Mouse (Mus musculus) ES-E14 (cell line): Measurements from ENCODE around the gene Adap2.

Source experiments
- HCFC1 ChIP-seq: IDR thresholded peaks from 2 replicates; pipeline ENCODE4 v1.6.1; 2012; ENCODE audit warnings: low read length, inconsistent platforms, borderline replicate concordance; ENCODE audit not compliant: insufficient read depth
- ZC3H11A ChIP-seq: IDR thresholded peaks from 2 replicates; pipeline ENCODE4 v1.6.1; 2012; ENCODE audit warnings: low read depth, mild to moderate bottlenecking, inconsistent platforms, low read length, borderline replicate concordance

GRCm38 (mm10) chr11:80150566-80150965 lies 3.3 kb upstream of the Adap2 start:
- no peak for TF ChIP-seq ZC3H11A
- no peak for TF ChIP-seq HCFC1
